Mouse (Mus musculus): ENCODE results near the gene Hid1.

The Hid1 gene

DNA sequence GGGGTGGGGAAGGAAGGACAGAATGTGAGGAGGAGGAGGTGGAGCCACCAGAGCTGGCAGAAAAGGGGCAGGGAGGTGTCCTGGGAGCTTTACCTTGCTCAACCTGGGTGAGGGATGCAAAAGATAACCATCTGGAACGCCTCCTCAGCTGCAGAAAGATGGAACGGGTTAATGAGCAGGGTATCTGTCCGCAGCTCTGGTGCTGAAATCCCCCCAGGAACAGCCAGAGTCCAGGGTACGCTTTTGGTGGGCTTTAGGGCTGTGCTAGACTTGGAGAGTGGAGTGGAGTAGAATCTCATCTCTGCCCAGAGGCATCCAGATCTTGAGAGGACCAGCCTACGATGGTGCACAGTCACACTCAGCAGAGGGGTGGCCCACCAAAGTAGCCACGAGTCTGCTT lies 31.4 kb downstream of the Hid1 start:
- DNase-seq (ENCODE audit: low read depth): no peak

DNA sequence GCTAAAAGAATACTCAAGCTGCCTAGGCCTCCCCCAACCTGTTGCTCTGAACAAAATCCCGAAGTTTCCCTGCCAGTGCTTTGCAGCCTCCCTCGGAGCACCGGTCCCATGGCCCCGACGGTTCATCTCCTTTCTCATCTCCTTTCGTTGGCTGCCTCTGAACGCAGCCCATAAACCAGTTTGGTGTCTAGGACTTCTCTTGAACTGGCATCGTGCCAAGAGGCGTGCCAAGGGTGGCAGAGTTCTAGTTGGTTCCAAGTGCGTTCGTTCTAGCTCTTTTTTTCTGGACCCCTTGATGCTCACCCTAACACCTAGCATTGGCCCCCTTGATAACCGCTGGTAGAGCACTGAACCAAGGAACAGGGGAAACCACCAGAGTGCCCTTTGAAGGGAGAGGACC lies 32.3 kb downstream of the Hid1 start:
- no peak for DNase-seq (ENCODE audit: low read depth)

DNA sequence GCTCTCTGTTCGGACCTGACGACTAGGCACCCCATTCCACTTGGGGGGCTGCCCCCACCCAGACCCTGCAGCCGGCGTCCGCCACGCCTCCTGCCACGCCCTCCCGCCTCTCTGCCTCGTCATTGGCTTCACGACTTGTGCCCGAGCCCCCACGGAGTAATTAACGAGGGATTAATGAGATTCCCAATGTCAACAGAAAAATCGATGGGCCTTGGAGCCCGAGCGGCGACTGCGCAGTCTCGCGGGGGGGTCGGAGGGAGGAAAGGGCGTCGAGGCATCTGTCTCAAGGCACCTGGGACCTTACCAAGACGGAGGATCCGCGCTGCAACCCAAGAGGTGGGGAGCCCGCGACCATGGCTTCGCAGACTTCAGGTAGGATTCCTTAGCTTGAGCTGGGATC lies 33.0 kb downstream of the Hid1 start, which contains the start of gene Otop3:
TSS of gene Otop3 (plus strand) at position 201 of the 400 bp plus-strand sequence.
- no peak for DNase-seq (ENCODE audit: low read depth)

DNA sequence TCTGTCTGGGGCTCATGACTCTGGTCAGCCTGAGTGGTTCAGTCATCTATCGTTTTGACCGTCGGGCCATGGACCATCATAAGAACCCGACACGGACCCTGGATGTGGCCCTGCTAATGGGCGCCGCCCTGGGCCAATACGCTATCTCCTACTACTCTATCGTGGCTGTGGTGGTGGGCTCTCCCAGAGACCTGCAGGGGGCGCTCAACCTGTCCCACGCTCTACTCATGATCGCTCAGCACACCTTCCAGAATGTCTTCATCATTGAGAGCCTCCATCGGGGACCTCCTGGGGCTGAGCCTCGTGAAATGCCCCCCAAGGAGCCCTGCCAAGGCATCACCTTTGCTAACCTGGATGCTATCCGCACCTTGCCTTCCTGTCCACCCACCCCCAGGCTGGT lies 38.2 kb downstream of the Hid1 start:
- no peak for DNase-seq (ENCODE audit: low read depth)

- no peak for DNase-seq (ENCODE audit: low read depth)
These were observed 40.8 kb downstream of the Hid1 start for GRCm38 (mm10) chr11:115326730-115327129.

- DNase-seq (ENCODE audit: low read depth): no peak
These were observed 44.2 kb downstream of the Hid1 start for GRCm38 (mm10) chr11:115323354-115323753.

DNA sequence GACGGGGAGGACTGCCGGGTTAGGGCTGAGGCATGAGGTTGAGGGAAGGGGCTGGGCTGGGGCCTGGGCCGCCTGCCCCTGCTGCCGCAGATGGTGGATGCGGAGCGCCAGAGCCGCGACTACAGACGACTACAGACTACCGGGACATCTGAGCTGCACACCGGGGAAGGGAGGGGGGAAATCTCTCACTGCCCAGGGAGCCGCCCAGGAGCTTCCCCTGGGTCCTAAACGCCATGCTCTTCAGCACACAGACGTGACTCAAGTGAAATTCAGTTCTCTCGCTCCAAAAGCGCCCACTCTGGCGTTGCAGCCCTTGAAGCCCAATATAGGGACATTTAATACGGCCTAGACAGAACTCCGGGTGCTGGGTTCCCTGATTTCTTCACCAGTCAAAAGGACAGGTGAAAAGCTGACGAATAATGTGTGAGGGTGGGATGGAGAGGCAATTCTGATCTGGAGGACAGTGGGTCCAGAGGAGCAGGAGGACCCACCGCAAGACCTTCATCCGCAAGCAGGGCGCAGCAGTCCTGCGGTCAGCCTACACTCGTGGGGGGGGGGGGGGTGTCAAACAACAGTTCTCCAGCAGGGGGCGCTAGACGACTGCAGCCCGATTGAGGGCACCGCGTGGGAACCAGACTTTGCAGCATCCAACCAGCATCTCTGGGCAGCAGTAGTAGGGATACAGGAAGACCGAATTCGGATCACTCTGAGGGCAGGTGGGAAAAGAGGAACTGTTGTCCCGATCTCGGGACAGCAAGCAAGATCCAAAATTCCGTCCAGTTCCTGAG lies 45.5 kb downstream of the Hid1 start, which contains the start of gene Ush1g:
TSS of gene Ush1g (minus strand) at position 136 of the 788 bp plus-strand sequence.
- DNase-seq (ENCODE audit: low read depth): peak; percentile 56

- DNase-seq (ENCODE audit: low read depth): no peak
These were observed 47.7 kb downstream of the Hid1 start for GRCm38 (mm10) chr11:115319704-115320383.

- no peak for DNase-seq (ENCODE audit: low read depth)
These were observed 49.1 kb downstream of the Hid1 start for GRCm38 (mm10) chr11:115318245-115319027.

DNA sequence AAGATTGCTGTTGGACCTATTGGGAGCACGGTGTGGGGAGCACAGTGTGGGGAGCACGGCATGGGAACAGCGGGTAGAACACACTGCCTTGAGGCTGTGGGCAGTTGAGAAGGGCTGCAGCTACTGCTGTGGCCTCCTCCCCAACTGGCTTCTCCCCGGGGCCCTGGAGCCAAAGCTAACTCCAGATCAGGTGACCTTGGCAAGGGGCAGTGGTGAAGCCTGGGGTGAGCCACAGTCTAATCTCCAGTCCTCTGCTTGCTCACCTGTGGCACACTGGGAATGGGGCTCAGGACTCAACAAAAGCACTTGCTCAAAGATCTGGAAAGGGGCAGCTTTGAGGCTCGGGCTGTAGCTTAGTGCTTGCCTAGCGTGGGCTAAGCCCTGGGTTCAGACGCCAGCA lies 50.4 kb downstream of the Hid1 start:
- no peak for DNase-seq (ENCODE audit: low read depth)

- peak; percentile 57 for DNase-seq (ENCODE audit: low read depth)
These were observed 53.3 kb downstream of the Hid1 start for GRCm38 (mm10) chr11:115314249-115314648.

DNA sequence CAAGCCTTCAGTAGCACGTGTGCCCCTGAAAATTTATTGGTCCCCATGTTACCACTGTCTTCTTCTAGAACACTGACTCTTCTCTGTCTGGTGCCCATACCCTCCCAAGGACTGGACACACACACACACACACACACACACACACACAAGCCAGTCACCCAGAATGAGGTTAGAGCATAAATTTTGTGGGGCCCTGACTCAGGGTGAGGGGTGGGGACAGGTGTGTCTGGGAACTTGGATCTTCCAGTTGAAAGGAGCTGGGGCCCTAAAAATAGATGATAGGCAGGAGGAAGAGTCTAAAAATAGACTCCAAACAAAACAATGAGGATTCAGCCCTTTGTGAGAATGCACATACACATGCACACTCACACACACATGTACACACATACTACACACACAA lies 58.8 kb downstream of the Hid1 start:
- no peak for DNase-seq (ENCODE audit: low read depth)

DNA sequence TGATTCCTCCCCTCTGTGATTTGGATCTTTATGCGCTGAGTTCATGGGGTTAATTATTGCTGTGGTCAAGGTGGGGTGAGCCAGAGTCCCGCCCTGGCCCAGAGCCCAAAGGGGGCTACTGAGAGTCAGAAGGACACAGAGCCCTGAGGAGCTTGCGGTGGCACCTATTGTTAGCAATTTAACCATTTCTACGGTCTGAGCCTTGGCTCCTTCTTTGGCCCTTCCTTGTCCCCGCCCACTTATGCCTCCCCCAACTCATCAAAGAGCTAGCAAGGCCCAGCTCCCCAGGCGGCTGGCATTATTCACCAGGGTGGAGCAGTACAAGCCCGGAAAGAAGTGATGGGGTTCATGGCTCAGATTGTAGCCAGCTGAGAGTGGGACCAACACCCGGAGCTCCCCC lies 60.7 kb downstream of the Hid1 start, which contains the start of gene Otop2:
TSS of gene Otop2 (plus strand) at position 301 of the 400 bp plus-strand sequence.
- no peak for DNase-seq (ENCODE audit: low read depth)

DNA sequence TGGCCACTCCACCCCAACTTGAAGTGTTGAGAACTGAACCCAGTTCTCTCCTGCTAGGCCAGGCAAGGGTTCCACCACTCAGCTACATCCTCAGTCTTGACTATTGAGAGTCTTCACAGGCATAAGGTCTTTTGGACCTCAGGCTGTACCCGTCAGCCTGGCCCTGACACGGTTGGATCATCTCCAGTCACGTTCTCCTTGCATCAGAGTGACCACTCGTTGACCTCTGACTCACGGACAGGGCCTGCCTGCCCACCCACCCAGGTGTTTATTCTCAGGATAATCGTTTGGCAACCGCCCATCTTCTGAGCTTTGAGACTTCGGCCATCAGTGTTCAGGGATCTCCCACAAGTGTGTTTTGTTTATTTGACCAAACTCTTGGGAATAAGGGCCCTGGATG lies 64.4 kb downstream of the Hid1 start:
- DNase-seq (ENCODE audit: low read depth): no peak

- peak; percentile 40 for DNase-seq (ENCODE audit: low read depth)
These were observed 66.2 kb downstream of the Hid1 start for GRCm38 (mm10) chr11:115301351-115301750.

DNA sequence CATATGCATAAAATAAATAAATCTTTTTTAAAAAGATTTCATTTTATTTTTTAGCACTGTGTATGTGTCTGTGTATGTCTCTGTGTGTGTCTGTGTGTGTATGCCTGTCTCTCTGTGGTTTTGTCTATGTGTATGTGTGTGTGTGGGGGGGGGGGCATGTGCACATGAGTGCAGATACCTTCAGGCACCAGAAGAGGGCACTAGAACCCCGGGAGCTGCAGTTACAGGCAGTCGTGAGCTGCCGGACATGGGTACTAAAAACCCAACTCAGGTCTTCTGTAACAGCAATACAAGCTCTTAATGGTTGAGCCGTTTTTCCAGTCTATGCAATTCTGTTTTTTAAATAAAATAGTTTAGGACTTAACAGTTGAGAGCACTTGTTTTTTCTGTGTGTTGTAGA lies 66.8 kb downstream of the Hid1 start:
- DNase-seq (ENCODE audit: low read depth): no peak

DNA sequence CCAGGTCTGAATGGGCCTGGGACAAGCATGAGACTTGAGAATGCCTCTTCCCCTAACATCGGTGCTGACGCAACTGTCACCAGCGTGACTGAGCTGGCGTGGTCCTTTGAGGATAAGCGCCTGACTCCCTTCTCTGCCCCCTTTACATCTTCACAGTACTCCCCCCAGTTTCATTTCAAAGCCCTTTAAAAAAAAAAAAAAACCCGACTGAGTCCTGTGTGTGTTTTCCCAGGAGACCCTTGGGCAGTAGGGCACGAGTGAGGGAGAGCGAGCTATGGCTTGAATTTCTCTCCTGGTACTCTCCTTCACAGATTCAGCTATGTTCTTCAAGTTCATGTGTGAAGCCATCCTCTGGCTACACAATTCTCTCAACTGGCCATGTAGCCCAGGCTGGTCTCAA lies 69.4 kb downstream of the Hid1 start:
- DNase-seq (ENCODE audit: low read depth): no peak
